Mouse (Mus musculus): ENCODE results near the gene Emc6.

Emc6 gene

DNA sequence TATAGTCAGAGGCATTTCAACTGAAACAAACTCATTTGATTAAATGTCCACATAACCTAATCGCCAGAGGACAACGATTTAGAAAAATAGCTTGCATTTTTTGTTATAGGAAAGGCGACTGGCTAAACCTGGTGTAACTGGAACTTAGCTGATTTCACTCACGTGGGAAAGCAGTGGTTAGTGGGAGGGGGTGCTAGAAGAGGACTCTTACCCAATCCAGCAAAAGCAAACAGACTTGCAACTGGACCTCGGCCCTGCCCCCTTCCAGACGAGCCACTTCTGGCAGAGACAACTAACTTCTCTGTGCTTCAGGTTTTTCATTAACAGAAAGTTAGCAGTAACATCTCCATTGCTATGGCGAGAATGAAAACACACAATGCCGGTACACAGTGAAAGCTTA is 1.2 kb downstream of the Emc6 start:
- DNase-seq (ENCODE audit: low read depth) = peak; percentile 78

DNA sequence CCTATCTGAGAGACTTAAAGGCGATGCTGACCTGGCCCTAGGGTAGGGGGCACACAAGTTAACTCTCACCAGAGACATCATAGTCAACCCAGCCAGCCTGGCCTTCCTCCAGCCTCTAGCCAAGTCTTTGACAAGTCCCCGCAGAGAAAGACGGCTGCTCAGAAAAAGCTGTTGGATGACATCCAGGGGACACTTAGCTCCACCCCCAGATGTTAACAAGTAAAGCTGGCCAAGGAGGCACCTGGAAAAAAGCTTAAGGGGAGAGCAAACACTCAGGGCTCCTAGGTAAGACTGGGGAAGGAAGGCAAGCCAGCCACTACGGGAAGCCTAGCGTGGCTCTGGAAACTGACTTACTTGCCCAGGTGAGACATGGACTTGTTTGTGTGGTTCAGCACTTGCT is 4.7 kb downstream of the Emc6 start:
- no peak for DNase-seq (ENCODE audit: low read depth)

DNA sequence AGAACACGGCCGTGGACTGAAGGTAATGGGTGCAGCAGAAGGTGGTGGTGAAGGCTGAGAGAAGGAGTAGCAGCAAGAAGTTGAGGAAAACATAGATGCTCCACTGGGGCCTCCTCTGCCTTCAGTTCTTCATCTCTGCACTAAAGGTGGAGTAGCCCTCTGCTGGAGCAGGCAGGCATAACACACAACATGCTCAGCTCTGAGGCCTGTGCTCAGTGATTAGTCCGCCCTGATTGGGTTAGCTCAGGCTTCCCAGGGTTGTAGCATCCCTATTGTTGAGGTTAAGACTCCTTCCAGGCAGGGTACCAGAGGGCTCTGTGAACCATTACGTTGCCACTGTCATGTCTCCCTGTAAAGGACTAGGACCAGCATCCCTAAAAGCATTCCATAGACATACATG is 7.6 kb downstream of the Emc6 start:
- peak; percentile 65 for DNase-seq (ENCODE audit: low read depth)

DNA sequence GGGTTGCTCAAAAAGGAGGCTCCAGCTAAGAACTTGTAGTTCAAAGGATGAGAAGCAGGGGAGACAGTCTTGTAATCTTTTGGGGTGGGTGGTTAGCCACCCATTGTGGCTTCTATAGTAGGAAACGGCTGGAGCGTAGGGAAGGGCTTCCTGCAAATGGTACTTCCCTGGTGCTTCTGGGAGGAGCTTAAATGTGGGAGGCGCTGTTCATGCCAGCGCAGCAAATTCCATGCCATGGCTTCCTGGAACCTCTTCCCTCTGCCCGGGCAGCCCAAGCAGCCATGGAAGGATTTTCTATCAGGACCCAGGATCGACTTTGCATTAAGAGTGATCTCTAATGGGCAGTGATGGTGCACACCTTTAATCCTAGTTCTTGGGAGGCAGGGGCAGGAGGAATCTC is 8.3 kb downstream of the Emc6 start:
- DNase-seq (ENCODE audit: low read depth) = no peak

DNA sequence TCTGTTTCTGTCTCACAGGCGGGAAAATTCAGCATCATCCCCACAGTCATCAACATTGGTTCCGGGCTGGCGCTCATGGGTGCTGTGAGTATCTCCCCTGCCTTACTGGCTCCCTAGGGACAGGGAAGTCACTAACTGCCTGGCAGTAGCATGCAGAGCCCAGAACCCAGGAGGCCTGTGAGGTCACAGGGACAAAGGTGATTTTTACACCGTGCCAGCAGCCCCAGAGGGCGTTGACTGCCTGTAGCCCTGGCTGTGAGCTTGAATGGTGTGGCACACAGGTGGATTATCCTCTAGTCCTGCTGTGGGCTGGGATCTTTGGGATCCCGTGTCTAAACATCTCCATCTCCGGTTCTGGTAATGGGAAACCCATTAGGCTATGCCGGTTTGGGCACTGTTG is 8.8 kb downstream of the Emc6 start:
- DNase-seq (ENCODE audit: low read depth) = no peak

DNA sequence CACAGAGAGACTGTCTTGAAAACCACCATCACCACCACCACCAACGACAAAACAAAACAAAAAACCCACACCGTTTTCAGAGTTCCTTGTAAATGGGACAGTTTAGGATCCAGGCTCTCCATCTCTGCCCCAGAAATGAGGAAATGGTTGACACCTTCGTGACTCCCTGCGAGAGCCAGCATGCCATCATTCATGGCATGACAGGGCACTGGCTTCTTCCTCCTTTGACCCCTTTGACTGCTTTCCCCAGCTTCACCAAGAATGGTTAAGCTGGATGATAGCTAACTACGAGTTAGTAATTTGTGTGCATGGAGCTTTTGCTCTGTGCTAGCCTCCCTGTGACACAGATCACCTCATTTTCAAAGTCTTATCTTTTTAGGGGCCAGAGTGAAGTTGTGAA is 14.6 kb downstream of the Emc6 start:
- DNase-seq (ENCODE audit: low read depth) = no peak

DNA sequence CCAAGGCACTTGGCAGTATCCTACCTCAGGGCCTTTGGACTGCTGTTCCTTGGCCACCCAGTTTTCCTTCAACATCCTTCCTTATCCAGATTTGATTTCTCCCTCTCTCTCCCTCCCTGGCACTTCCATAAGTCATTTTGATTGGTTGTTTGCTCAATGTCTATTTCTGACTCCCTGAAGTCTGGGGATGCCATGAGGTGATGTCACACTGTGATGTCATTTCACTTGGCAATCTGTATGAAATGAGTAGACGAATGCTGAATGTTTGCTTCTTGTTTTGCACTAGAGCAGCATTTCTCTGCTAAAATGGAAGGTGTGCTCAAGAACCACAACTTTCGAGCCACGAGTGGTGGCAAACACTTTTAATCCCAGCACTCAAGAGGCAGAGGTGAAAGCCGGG is 15.2 kb downstream of the Emc6 start:
- no peak for DNase-seq (ENCODE audit: low read depth)

DNA sequence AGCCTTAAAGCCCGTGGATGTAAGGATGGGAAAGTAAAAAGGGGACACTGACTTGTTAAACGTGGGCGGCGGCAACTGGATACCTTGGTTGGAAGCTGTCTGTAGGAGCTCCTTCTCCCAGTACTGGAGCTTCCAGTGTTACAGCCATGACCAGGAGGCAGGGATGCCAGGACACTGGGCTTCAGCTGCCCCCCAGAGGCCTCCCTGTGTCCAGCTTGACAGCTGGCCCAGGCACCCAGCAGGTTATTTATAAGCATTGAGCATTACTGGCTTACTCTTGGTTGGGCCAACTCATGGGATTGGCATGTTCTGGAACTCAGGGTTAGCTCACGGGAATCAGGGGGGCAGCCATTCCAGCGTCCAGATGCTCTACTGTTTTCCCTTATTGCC is 16.0 kb downstream of the Emc6 start:
- DNase-seq (ENCODE audit: low read depth) = no peak

DNA sequence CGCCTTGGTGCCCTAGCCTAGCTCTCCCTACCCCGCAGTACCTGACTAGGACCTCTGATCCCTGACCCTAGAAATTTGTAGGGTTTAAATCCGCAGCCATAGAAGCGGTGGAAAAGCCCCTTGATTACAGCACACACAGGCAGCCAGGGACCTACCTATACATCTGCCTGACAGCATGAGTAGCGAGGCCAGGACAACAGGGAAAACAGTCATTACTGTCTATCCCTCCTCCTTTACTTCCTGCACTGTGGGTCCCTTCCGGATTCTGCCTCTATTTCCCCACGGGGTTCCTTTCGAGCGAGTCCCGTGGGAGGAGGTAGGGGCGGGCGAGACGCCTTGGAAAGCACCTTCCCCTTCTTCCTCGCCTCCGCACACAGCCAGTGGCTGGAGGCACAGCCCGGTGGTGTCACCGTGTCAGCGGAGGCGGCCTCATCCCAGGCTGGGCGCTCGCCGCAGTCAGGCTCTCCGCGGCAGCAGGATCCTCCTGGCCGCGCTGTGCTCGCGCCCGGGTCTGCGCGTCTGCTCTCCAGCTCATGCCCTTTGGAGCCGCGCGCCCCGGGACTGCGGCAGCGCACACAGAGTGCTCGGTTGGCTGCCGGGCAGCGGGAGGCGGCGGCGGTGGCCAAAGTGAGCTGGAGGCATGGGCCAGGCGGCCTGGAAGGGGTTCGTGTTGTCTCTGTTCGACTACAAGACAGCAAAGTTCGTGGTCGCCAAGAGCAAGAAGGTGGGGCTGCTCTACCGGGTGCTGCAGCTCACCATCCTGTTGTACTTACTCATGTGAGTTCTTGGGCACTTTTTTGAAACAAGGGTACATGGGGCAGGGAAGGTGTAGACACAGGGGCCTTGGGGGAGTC is 16.7 kb downstream of the Emc6 start, which contains the start of gene P2rx5:
Gene P2rx5, plus strand, starts transcription at position 465 of the 854 bp plus-strand sequence.
- no peak for DNase-seq (ENCODE audit: low read depth)

DNA sequence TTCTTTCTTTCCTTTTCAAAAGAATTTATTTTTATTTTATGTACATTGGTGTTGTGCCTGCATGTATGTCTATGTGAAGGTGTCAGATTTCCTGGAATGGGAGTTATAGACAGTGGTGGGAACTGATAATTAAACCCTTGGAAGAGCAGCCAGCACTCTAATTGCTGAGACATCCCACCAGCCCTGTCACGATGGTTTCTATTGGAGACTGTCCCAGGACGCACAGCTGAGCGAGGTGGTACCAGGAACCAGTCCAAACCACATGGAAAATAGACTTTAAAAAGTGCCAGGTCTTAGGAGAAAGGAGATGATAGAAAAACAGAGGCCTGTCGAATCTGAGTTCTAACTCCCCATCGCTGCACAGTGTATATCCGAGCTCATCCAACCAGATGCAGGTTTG is 21.8 kb downstream of the Emc6 start:
- no peak for DNase-seq (ENCODE audit: low read depth)

DNA sequence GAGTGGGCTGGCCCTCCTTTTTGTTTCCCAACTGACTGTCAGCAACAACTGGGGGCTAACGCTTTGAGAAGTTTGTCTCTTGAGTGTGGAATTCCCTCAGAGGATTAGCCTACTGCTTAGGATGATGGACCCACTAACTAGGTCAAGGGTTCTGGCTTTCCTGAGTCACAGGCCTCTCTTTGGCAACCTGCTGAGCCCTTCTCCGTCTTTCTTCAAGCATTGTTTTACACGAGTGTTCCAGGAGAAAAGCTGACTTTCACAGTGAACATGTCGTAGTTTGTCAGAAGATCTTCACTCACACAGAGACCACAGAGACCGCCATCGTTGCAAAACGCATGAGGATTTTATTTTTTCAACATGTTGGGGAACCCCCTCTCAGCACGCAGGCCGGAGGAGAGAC is 28.6 kb downstream of the Emc6 start:
- no peak for DNase-seq (ENCODE audit: low read depth)

DNA sequence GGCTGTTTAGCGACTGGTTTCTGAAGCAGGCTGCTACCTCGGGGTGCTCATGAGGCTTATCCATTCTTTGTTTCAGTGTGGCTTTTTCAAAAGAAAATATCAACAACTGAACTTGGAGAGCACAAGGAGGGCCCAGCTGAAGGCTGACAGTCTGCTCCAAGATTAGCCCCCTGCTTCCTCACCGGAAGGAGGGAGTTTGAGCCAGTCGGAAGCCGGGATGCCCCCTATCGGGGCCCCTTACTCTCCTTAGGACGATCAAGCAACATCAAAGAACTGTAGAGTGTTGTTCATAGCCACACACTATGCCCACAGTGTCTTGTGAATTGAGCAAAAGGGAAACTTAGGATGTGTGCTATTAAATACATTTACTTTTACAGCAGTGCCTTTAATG is 29.9 kb downstream of the Emc6 start:
- no peak for DNase-seq (ENCODE audit: low read depth)

DNA sequence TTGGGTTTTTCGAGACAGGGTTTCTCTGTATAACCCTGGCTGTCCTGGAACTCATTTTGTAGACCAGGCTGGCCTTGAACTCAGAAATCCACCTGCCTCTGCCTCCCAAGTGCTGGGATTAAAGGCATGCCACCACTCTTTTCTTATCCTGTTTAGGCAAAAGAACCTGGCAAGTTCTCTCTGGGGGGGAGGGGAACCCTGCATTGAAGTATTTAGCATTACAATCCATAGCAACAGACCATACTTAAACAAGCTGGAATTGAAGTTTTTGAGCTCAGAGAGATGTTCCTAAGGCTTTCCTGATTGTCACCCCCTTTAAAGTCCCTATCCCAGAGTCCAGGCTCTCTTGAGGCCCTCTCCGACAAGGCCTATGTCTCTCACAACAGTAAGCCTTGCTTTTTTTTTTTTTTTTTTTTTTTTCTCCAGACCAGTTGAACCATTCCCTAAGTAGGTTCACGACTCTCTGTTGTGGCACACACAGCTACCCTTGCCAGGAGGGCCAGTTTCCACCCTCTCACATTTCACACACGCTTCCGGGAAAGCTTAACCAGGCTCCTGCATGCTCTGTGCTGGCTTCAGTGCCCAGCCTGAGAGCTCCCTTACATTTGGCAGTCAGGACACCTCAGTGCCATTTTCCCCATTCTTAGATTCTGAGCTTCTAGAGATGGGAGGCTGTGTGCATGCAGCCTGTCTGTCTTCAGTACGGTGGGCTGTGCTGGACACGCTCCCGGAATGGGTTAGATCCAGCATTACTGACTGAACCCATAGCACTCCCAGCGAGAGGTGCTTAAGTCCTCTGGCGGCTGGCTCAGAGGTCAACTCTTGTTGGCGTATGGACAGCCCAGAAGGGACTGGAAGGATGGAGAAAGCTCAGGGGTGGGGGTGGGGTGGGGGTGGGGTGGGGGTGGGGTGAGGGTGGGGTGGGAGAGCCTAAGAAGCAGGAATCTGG is 30.5 kb downstream of the Emc6 start:
- no peak for DNase-seq (ENCODE audit: low read depth)

DNA sequence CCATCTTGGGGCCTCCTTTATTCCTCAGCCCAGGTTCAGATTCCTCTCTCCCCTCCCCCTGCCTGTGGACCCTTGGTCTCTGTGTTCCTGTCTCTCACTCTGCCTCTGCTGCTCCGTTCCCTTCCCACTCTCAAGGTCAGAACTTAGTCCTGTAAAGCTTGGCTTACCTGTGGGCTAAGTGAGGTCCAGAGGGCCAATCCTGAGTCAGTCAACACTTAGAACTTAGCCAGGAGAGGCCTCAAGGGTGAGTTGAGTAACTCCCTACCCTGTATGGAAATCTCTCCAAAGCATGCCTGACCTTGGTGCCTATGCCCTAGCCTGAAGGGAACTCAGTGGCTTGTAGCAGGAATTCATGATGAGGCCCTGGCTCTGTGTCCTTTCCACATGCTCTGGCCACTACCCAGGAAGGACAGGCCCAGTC is 32.6 kb downstream of the Emc6 start:
- DNase-seq (ENCODE audit: low read depth) = no peak

DNA sequence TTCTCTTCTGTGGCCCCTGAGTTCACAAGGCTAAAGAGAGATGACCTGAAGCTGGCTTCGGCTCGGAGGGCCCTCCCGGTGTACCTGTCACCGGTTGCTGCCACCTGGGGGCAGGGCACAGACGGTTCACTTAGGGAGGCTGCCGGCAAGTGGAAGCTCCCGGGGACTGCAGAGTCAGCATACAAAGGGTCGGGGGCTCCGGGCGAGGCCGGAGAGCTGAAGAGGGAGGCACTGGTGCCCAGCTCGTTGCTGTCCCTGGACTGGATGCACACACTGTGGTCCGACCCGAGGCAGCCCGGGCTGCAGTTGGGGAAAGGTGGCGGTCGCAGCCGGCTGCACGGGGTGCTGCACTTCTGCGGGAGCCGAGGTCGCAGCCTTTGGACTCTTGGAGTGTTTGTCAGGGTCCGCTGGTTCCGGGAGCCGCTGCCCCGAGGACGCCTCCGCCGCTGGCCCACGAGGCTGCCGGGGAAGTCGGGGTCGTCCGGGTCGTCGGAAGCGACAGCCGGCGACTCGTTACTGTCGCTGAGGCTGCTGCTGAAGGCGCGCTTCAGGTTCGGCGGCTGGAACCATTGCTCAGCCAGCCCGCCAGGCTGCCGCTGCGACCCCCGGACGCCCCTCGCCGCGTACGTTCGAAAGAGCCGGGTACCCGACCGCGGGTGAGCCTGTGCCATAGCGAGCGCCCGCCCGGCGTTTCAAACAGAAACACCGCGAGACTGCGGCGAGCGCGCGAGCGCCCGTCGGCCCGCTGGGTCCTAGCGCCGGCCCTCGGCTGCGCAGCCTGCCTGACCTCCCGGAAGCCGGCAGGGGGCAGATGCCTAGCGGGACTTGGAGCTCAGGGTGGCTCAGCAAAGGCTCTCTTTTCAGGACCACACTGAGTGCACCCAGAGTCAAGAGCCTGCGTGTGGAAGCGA is 39.0 kb downstream of the Emc6 start, which contains the start of gene Haspin:
Gene Haspin, minus strand, starts transcription at position 704 of the 911 bp plus-strand sequence.
- DNase-seq (ENCODE audit: low read depth) = peak; percentile 90

DNA sequence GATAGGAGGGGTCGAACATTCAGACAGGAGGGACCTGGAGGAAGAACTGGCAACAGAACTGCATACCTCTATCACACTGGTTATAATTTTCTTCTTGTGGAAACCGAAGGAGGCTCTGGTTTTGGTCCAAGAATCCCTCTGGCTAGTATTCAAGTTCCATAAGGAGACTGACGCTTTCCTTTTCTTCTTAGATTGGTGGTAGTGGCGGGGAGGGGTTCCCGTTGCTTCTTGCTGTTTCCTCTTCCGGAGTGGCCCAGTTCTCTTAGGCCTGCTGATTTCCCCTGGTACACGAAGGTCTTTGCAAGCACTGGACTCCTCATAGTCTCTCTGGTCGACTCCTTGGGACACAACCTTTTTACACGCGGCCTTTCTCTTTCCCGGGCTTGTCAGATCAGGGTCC is 39.7 kb downstream of the Emc6 start:
- DNase-seq (ENCODE audit: low read depth) = peak; percentile 56

DNA sequence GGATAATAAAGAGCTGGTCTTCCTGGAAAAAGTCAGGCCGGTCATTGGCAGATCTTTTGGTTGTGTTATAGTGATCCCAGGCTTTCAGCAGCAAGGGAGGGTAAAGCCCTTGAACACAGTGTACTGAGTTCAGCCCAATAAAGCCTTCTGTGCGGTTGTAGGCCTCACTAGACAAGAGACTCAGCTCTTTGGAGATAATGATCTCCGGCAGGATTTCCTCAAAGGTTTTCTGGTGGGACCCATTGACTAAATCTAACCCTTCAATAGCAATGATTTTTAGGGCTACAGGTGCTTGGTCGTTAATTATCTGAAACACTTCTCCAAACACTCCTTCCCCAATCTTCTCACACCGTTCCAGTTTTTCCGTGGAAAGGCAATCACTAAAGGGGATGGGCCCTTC is 40.2 kb downstream of the Emc6 start:
- peak; percentile 47 for DNase-seq (ENCODE audit: low read depth)

DNA sequence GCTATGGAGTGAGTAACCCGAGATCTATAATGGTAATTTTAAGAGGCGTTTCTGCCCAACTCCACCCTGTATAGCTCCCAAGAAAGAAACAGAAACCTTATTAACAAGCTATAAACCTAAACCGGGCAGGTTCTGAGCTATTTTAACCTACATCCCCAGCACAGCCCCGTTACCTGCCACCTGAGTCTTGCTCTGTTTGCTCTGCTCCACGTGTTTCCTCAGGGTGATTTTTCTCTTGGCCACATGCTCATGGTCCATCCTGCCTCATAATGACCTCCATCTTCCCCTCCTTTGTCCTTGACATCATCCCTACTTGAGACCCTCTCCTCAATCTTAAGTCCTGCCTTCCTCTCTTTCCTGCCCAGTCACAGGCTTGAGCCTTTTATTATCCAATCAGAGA is 42.6 kb downstream of the Emc6 start:
- DNase-seq (ENCODE audit: low read depth) = no peak

DNA sequence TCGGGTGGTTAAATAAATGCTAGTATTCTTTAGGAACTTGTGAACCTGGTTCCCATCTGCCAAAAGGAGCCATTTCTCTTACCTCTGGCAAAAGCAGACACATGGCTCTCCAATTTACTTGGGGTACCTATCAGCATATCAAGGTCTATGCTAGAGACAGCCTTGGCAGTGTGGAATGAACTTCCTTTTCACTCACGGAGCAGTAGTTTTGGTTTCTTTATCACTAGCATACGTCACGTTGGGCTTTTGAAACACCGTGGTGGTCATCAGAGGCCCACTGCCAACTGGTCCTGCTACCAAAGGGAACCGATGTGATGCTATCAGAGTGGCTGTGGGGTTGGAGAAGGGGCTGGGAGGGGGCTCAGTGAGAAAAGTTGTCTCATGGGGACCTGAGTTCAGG is 43.8 kb downstream of the Emc6 start:
- DNase-seq (ENCODE audit: low read depth) = peak; percentile 14

DNA sequence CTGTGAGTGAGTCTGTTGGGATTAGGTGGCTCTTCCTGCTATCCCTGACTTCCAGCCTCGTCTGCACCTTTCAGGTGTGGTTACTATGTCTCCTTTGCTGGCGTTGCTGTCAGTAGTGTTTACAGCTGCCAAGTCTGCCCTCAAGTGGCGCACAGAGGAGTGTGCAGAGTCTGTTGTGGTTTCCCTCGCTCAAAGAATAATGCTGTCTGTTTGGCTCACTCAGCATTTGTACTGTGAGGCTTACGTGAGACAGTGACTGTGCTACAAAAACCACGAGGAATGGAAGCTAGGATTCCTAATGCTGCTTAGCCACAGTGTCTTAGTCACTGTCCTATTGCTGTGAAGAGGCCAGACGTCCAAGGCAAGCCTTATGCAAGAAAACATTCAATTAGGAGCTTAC is 45.8 kb downstream of the Emc6 start:
- DNase-seq (ENCODE audit: low read depth) = peak; percentile 75

DNA sequence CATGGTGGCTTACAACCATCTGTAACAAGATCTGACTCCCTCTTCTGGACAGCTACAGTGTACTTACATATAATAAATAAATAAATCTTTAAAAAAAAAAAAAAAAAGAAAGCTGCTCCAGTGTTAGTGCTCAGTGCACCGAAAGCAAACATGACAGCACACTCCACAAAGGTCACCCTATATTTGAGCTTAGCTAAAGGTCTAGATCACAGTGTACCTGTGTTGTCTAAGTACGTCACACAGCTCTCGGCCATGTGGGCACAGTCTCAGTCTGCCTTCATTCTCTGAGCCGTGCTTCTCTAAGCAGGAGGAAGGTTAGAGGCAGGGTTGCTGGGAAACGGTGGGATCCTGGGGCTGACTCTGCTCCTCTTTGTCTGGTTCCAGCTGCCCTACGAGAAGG is 50.3 kb downstream of the Emc6 start:
- no peak for DNase-seq (ENCODE audit: low read depth)
